Mouse (Mus musculus) G1E (cell line): ENCODE measurements at regions not wholly inside any gene's neighbourhood (a gene's known extent, or its start where the extent isn't known, plus 50 kb on each side); places are given as distances from the start of the nearest gene placed in this dataset.

Experiments
- ATAC-seq: 2 replicates; pipeline ENCODE4 v1.8.0; 2016; ENCODE audit warnings: mild to moderate bottlenecking; ENCODE audit not compliant: insufficient number of reproducible peaks, poor library complexity, low FRiP score, severe bottlenecking; ENCODE audit errors: extremely low read depth
- DNase-seq: peaks from one replicate; pipeline ENCODE4 v3.0.0; 2012; ENCODE audit warnings: low spot score
- H3K27me3 ChIP-seq: 2 replicates; pipeline ENCODE4 v1.6.1; 2012; ENCODE audit warnings: mild to moderate bottlenecking, low read length, inconsistent platforms; ENCODE audit not compliant: insufficient read depth
- H3K36me3 ChIP-seq: replicated peaks from 2 replicates; pipeline ENCODE3; 2012; ENCODE audit warnings: mild to moderate bottlenecking, inconsistent platforms
- H3K4me1 ChIP-seq: 2 replicates; pipeline ENCODE4 v1.6.1; 2012; ENCODE audit warnings: low read depth, low read length, inconsistent platforms, mixed read lengths; ENCODE audit not compliant: insufficient read depth
- H3K4me3 ChIP-seq: 2 replicates; pipeline ENCODE4 v1.5.1; 2012; ENCODE audit warnings: low read depth, mild to moderate bottlenecking, inconsistent platforms, low read length, moderate library complexity, mixed read lengths
- H3K9me3 ChIP-seq: replicated peaks from 2 replicates; pipeline ENCODE4 v1.6.1; 2012; ENCODE audit warnings: inconsistent platforms
- CTCF ChIP-seq: IDR thresholded peaks from 2 replicates; pipeline ENCODE4 v1.5.1; 2012; ENCODE audit warnings: low read depth, low read length, inconsistent platforms, mixed read lengths
- GATA1 ChIP-seq: IDR thresholded peaks from 2 replicates; pipeline ENCODE4 v1.6.1; 2012; ENCODE audit warnings: borderline replicate concordance, low read length, inconsistent platforms, mixed read lengths
- GATA2 ChIP-seq: IDR thresholded peaks from 2 replicates; pipeline ENCODE4 v1.6.1; 2012; ENCODE audit warnings: low read depth, low read length, inconsistent platforms, borderline replicate concordance
- POLR2AphosphoS5 ChIP-seq: IDR thresholded peaks from 2 replicates; pipeline ENCODE4 v1.6.1; 2012; ENCODE audit warnings: low read depth, low read length, inconsistent platforms; ENCODE audit not compliant: insufficient replicate concordance
- TAL1 ChIP-seq: conservative IDR thresholded peaks from 2 replicates; pipeline ENCODE4 v1.6.1; 2012; ENCODE audit warnings: low read depth, low read length, inconsistent platforms, mixed read lengths

- no peak for DNase-seq
- no peaks in the 10 kb centered on the region; the same call in 1 of the 2 replicates for H3K9me3 ChIP-seq
- ATAC-seq = no peak
- no peaks in the 10 kb centered on the region for H3K4me1 ChIP-seq
- no peaks in the 10 kb centered on the region for H3K36me3 ChIP-seq
- H3K27me3 ChIP-seq = no peaks in the 10 kb centered on the region
- H3K4me3 ChIP-seq = no peak overlapping the region
- TF ChIP-seq GATA2 (no peak), GATA1 (no peak), TAL1 (no peak), POLR2AphosphoS5 (no peak)
Observed at GRCm38 (mm10) chr6:93395296-93395695, 452.0 kb upstream of the Adamts9 start.

- peaks cover 2% of the 10 kb centered on the region; the same call in 1 of the 2 replicates for H3K9me3 ChIP-seq
- TF ChIP-seq POLR2AphosphoS5 (no peak), TAL1 (no peak), GATA1 (no peak), CTCF (no peak), GATA2 (no peak)
- no peaks in the 10 kb centered on the region for H3K4me1 ChIP-seq
- no peaks in the 10 kb centered on the region for H3K27me3 ChIP-seq
- no peaks in the 10 kb centered on the region for H3K36me3 ChIP-seq
- ATAC-seq = no peak
- DNase-seq = no peak
- no peak overlapping the region for H3K4me3 ChIP-seq
Observed at GRCm38 (mm10) chr6:93393551-93393950, 450.3 kb upstream of the Adamts9 start.

GRCm38 (mm10) chr6:93392402-93392801 lies 449.1 kb upstream of the Adamts9 start:
- ATAC-seq (no peak), DNase-seq (no peak)
- peaks cover 2% of the 10 kb centered on the region; the same call in 1 of the 2 replicates for H3K9me3 ChIP-seq
- no peaks in the 10 kb centered on the region for H3K4me1 ChIP-seq
- H3K4me3 ChIP-seq = no peak overlapping the region
- H3K36me3 ChIP-seq = no peaks in the 10 kb centered on the region
- no peaks in the 10 kb centered on the region for H3K27me3 ChIP-seq
- TF ChIP-seq TAL1 (no peak), CTCF (no peak), POLR2AphosphoS5 (no peak), GATA1 (no peak)

GRCm38 (mm10) chr6:93391166-93391565 lies 447.9 kb upstream of the Adamts9 start:
- no peaks in the 10 kb centered on the region for H3K36me3 ChIP-seq
- DNase-seq = no peak
- H3K4me1 ChIP-seq = no peaks in the 10 kb centered on the region
- H3K4me3 ChIP-seq = no peak overlapping the region
- TF ChIP-seq CTCF (no peak), GATA1 (no peak), GATA2 (no peak), TAL1 (no peak), POLR2AphosphoS5 (no peak)
- no peak for ATAC-seq
- H3K27me3 ChIP-seq = no peaks in the 10 kb centered on the region
- H3K9me3 ChIP-seq = peaks cover 2% of the 10 kb centered on the region; the same call in 1 of the 2 replicates

GRCm38 (mm10) chr6:93371341-93371740 lies 428.0 kb upstream of the Adamts9 start:
- TF ChIP-seq GATA2 = no peak
- TF ChIP-seq POLR2AphosphoS5 = no peak
- TF ChIP-seq TAL1 = no peak
- no peak for TF ChIP-seq GATA1
- no peak for TF ChIP-seq CTCF
- H3K4me3 ChIP-seq = no peak overlapping the region
- no peak for ATAC-seq
- no peaks in the 10 kb centered on the region for H3K36me3 ChIP-seq
- H3K4me1 ChIP-seq = no peaks in the 10 kb centered on the region
- DNase-seq = no peak
- H3K9me3 ChIP-seq = no peaks in the 10 kb centered on the region
- no peaks in the 10 kb centered on the region for H3K27me3 ChIP-seq

GRCm38 (mm10) chr6:93363846-93364245 lies 420.6 kb upstream of the Adamts9 start:
- ATAC-seq (no peak), DNase-seq (no peak)
- Histone ChIP-seq H3K4me3 (no peak overlapping the region), H3K27me3 (no peaks in the 10 kb centered on the region), H3K36me3 (no peaks in the 10 kb centered on the region), H3K9me3 (no peaks in the 10 kb centered on the region), H3K4me1 (no peaks in the 10 kb centered on the region)
- TF ChIP-seq GATA2 = no peak
